Mouse (Mus musculus) lung, embryonic 16.5 days (tissue): ENCODE results near the gene Rps6ka2. TPM values are rescaled to one million over a fixed set of nuclear protein-coding genes. Genes with fewer than 3 reads are reported as not detected.

Experiments used
- ATAC-seq: fragments of 200-750 bp; cut with Nextera tagmentation; 2 replicates; pipeline ENCODE4 v1.8.0; 2017; ENCODE audit warnings: low read depth, mild to moderate bottlenecking, moderate library complexity
- H3K27ac ChIP-seq: fragments of 300-500 bp; sonication (generic); 2 replicates; pipeline ENCODE4 v1.5.1; 2014; ENCODE audit warnings: mild to moderate bottlenecking, control low read depth, low read length
- H3K27me3 ChIP-seq: fragments of 300-500 bp; sonication (generic); 2 replicates; pipeline ENCODE4 v1.6.1; 2014; ENCODE audit warnings: low read depth, low read length, mixed read lengths; ENCODE audit not compliant: control insufficient read depth, insufficient read depth
- H3K36me3 ChIP-seq: fragments of 300-500 bp; sonication (generic); 2 replicates; pipeline ENCODE4 v1.6.1; 2014; ENCODE audit warnings: low read length; ENCODE audit not compliant: control insufficient read depth, insufficient read depth
- H3K4me1 ChIP-seq: fragments of 300-500 bp; sonication (generic); replicated peaks from 2 replicates; pipeline ENCODE4 v1.6.1; 2014; ENCODE audit warnings: low read length, mixed read lengths; ENCODE audit not compliant: control insufficient read depth, insufficient read depth
- H3K4me2 ChIP-seq: fragments of 300-500 bp; sonication (generic); 2 replicates; pipeline ENCODE4 v1.6.1; 2014; ENCODE audit warnings: low read depth, low read length, control low read depth
- H3K4me3 ChIP-seq: fragments of 300-500 bp; sonication (generic); 2 replicates; pipeline ENCODE4 v1.5.1; 2014; ENCODE audit warnings: mild to moderate bottlenecking, low read length, control low read depth
- H3K9ac ChIP-seq: fragments of 300-500 bp; sonication (generic); 2 replicates; pipeline ENCODE4 v1.6.1; 2014; ENCODE audit warnings: low read length, control low read depth
- H3K9me3 ChIP-seq: fragments of 300-500 bp; sonication (generic); 2 replicates; pipeline ENCODE4 v1.6.1; 2016; ENCODE audit warnings: low read length; ENCODE audit not compliant: control insufficient read depth
- WGBS: fragments of 180-500 bp; shearing (Covaris S2); extraction: QIAGEN DNeasy Blood & Tissue Kit; methylation state at CpG from one replicate; pipeline ENCODE4 v1.1.7; 2014; 5-methylcytosine and 5-hydroxymethylcytosine counted together
- polyA plus RNA-seq: library from polyadenylated mRNA; unstranded; fragments of >200 nt; fragmentation: Nextera tagmentation; extraction: Ambion mirVana; gene quantifications from 2 replicates; pipeline ENCODE4 v1.2.1, GENCODE M21; 2015

The Rps6ka2 gene
- polyA plus RNA-seq, 1 experiment from 2014 or later: 10.6 TPM

- Histone ChIP-seq H3K4me3 (no peak overlapping the region), H3K9me3 (no peaks in the 10 kb centered on the region), H3K27ac (no peak overlapping the region), H3K27me3 (no peaks in the 10 kb centered on the region; the same call in 1 of the 2 replicates), H3K4me2 (no peak overlapping the region), H3K36me3 (no peaks in the 10 kb centered on the region), H3K9ac (no peak overlapping the region), H3K4me1 (peaks cover 21% of the 10 kb centered on the region)
- 26% methylated on average over 10 of the region's 10 CpGs for WGBS
- peak; percentile 66 for ATAC-seq
These were observed 101.7 kb downstream of the Rps6ka2 start for GRCm38 (mm10) chr17:7271522-7272134.

- Histone ChIP-seq H3K36me3 (no peaks in the 10 kb centered on the region), H3K9me3 (no peaks in the 10 kb centered on the region), H3K4me2 (no peak overlapping the region), H3K4me1 (peaks cover 21% of the 10 kb centered on the region), H3K4me3 (no peak overlapping the region), H3K9ac (no peak overlapping the region), H3K27ac (no peak overlapping the region), H3K27me3 (no peaks in the 10 kb centered on the region; the same call in 1 of the 2 replicates)
- WGBS: 13% methylated on average over 9 of the region's 9 CpGs
- ATAC-seq: no peak
These were observed 103.1 kb downstream of the Rps6ka2 start for GRCm38 (mm10) chr17:7273054-7273453.

- Histone ChIP-seq H3K4me1 (peaks cover 21% of the 10 kb centered on the region), H3K9ac (no peak overlapping the region), H3K27me3 (no peaks in the 10 kb centered on the region; the same call in 1 of the 2 replicates), H3K36me3 (no peaks in the 10 kb centered on the region), H3K4me2 (no peak overlapping the region), H3K4me3 (no peak overlapping the region), H3K9me3 (no peaks in the 10 kb centered on the region), H3K27ac (no peak overlapping the region)
- WGBS: 77% methylated on average over 10 of the region's 10 CpGs
- ATAC-seq: no peak
These were observed 103.9 kb downstream of the Rps6ka2 start for GRCm38 (mm10) chr17:7273785-7274184.

- no peaks in the 10 kb centered on the region for H3K9me3 ChIP-seq
- H3K4me2 ChIP-seq: no peak overlapping the region
- peaks cover under 1% of the 10 kb centered on the region for H3K4me1 ChIP-seq
- H3K9ac ChIP-seq: no peak overlapping the region
- no peak for ATAC-seq
- H3K36me3 ChIP-seq: no peaks in the 10 kb centered on the region
- H3K27me3 ChIP-seq: no peaks in the 10 kb centered on the region; the same call in 1 of the 2 replicates
- H3K4me3 ChIP-seq: no peak overlapping the region
- WGBS: 81% methylated on average over 15 of the region's 15 CpGs
- no peak overlapping the region for H3K27ac ChIP-seq
These were observed 108.9 kb downstream of the Rps6ka2 start for GRCm38 (mm10) chr17:7278702-7279242.

- H3K9ac ChIP-seq: no peak overlapping the region
- H3K4me3 ChIP-seq: no peak overlapping the region
- H3K36me3 ChIP-seq: no peaks in the 10 kb centered on the region
- no peak overlapping the region for H3K4me2 ChIP-seq
- H3K4me1 ChIP-seq: peaks cover 5% of the 10 kb centered on the region
- no peaks in the 10 kb centered on the region for H3K27me3 ChIP-seq
- no peaks in the 10 kb centered on the region for H3K9me3 ChIP-seq
- no peak overlapping the region for H3K27ac ChIP-seq
- no peak for ATAC-seq
- 89% methylated on average over 9 of the region's 9 CpGs for WGBS
These were observed 109.3 kb downstream of the Rps6ka2 start for GRCm38 (mm10) chr17:7279251-7279650.

- Histone ChIP-seq H3K36me3 (no peaks in the 10 kb centered on the region), H3K4me3 (no peak overlapping the region), H3K27me3 (no peaks in the 10 kb centered on the region), H3K9ac (no peak overlapping the region), H3K4me1 (peaks cover 12% of the 10 kb centered on the region), H3K4me2 (no peak overlapping the region), H3K9me3 (no peaks in the 10 kb centered on the region), H3K27ac (no peak overlapping the region)
- peak; percentile 81 for ATAC-seq
- WGBS: 63% methylated on average over 8 of the region's 8 CpGs
These were observed 114.5 kb downstream of the Rps6ka2 start for GRCm38 (mm10) chr17:7284297-7284910.

GRCm38 (mm10) chr17:7285292-7285691, 115.4 kb downstream of the Rps6ka2 start:
- no peaks in the 10 kb centered on the region for H3K27me3 ChIP-seq
- H3K9me3 ChIP-seq: no peaks in the 10 kb centered on the region
- no peak overlapping the region for H3K4me2 ChIP-seq
- 63% methylated on average over 12 of the region's 12 CpGs for WGBS
- H3K9ac ChIP-seq: no peak overlapping the region
- peak; percentile 64 for ATAC-seq
- no peaks in the 10 kb centered on the region for H3K36me3 ChIP-seq
- H3K4me1 ChIP-seq: peaks cover 12% of the 10 kb centered on the region
- H3K4me3 ChIP-seq: no peak overlapping the region
- no peak overlapping the region; the same call in 1 of the 2 replicates for H3K27ac ChIP-seq

GRCm38 (mm10) chr17:7286422-7287050, 116.6 kb downstream of the Rps6ka2 start:
- H3K4me1 ChIP-seq: peaks cover 12% of the 10 kb centered on the region
- no peaks in the 10 kb centered on the region for H3K27me3 ChIP-seq
- no peak overlapping the region for H3K9ac ChIP-seq
- no peak overlapping the region for H3K4me2 ChIP-seq
- ATAC-seq: no peak
- H3K36me3 ChIP-seq: no peaks in the 10 kb centered on the region
- H3K4me3 ChIP-seq: no peak overlapping the region
- 82% methylated on average over 12 of the region's 12 CpGs for WGBS
- no peaks in the 10 kb centered on the region for H3K9me3 ChIP-seq
- H3K27ac ChIP-seq: no peak overlapping the region

GRCm38 (mm10) chr17:7292012-7292684, 122.2 kb downstream of the Rps6ka2 start:
- WGBS: 80% methylated on average over 11 of the region's 11 CpGs
- Histone ChIP-seq H3K36me3 (no peaks in the 10 kb centered on the region), H3K4me3 (no peak overlapping the region), H3K27me3 (no peaks in the 10 kb centered on the region), H3K9me3 (no peaks in the 10 kb centered on the region), H3K27ac (no peak overlapping the region), H3K4me2 (no peak overlapping the region), H3K4me1 (no peaks in the 10 kb centered on the region), H3K9ac (no peak overlapping the region)
- ATAC-seq: no peak
